Mouse (Mus musculus) neural tube, postnatal 0 days (tissue): Measurements from ENCODE around the gene Ttc30a1. TPM values are rescaled to one million over a fixed set of nuclear protein-coding genes. Genes with fewer than 3 reads are reported as not detected.

ENCODE experiments used
- polyA plus RNA-seq: library from polyadenylated mRNA; unstranded; fragments of >200 nt; fragmentation: Nextera tagmentation; extraction: Ambion mirVana; gene quantifications from 2 replicates; pipeline ENCODE4 v1.2.1, GENCODE M21; 2015

The Ttc30a1 gene
- polyA plus RNA-seq = 4.6 and 5.1 TPM in 2 replicates

GRCm38 (mm10) chr2:75981440-75982081, at the start of gene Ttc30a1:
Ttc30a1 (minus strand) TSS chr2:75981967.

GRCm38 (mm10) chr2:75977752-75978368, 3.9 kb downstream of the Ttc30a1 start, which contains the start of gene Ttc30a2:
Ttc30a2 (minus strand) TSS chr2:75978170.

DNA sequence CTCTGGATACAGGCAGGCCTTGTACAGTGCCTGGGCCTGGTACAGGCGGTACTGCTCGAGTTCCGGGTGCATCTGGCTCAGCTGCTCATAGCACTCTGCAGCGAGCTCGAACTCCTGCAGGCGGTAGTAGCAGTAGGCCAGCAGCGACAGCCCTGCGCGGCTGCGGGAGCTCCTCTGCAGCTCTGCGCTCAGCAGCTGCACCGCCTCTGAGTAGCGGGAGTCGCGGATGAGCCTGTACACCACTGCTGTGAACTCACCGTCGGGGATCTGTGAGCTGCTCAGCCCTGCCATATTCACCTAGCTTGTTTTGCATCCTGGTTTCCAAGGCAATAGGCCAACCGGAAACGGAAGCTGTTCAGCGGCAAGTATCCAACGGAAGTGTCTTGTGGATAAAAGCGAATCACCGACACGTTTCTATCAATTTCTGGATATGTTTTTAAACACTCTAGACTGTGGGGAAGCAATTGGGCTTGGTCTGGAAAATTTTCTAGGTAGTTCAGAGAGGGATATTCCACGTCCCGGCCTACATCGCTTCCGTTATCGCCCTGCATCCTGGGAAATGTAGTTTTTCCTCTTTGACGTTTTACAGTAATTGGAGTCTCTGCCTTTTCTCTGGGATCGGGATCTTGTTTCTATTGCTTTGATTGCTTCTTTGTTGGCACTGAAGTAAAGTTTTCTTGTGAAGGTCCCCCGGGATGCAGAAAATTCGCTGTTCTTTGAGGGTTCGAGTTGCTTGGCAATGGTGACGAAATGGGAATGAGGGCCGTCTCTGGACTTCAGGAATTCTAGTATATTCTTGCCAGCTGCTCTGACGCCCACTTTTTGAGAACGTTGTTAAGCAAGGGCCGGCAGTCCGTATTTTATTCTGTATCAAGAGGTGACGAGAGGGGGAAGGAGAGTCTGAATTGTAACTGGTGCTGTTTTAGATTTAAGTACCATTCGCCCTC, 43.4 kb downstream of the Ttc30a1 start, which contains the start of gene Ttc30b:
Gene Ttc30b (minus strand): TSS at position 469 of the 947 bp plus-strand sequence.

Other genes starting within 250 kb of the Ttc30a1 start
- gene Agps, start 149.8 kb downstream of the Ttc30a1 start, polyA plus RNA-seq = 16.8 and 17.5 TPM in 2 replicates
- 13.9 and 15.4 TPM in 2 replicates for gene Ttc30b, start 43.4 kb downstream of the Ttc30a1 start, polyA plus RNA-seq
- gene Ttc30a2, start 3.8 kb downstream of the Ttc30a1 start, polyA plus RNA-seq = 0.38 and 0.93 TPM in 2 replicates